Mouse (Mus musculus) spleen, adult 10 weeks (tissue): Measurements from ENCODE around the gene Olfr1093. TPM values are rescaled to one million over a fixed set of nuclear protein-coding genes. Genes with fewer than 3 reads are reported as not detected.

Source experiments
- polyA plus RNA-seq: library from polyadenylated mRNA; stranded (reverse); fragments of 350-450 nt; fragmentation: Illumina TruSeq; extraction: RNeasy Lipid Tissue Mini Kit (QIAGEN cat#74804); gene quantifications from one replicate; pipeline ENCODE4 v1.2.3, GENCODE M21; 2015; ENCODE audit warnings: low replicate concordance; ENCODE audit not compliant: insufficient read depth

The Olfr1093 gene
- polyA plus RNA-seq: not detected

GRCm38 (mm10) chr2:86782179-86782578 lies at the start of gene Olfr1093:
Gene Olfr1093 (plus strand): TSS chr2:86782479.

GRCm38 (mm10) chr2:86733601-86734000 lies 48.7 kb upstream of the Olfr1093 start, which contains the start of gene Olfr1089:
Gene Olfr1089 (minus strand): TSS chr2:86733701.

DNA sequence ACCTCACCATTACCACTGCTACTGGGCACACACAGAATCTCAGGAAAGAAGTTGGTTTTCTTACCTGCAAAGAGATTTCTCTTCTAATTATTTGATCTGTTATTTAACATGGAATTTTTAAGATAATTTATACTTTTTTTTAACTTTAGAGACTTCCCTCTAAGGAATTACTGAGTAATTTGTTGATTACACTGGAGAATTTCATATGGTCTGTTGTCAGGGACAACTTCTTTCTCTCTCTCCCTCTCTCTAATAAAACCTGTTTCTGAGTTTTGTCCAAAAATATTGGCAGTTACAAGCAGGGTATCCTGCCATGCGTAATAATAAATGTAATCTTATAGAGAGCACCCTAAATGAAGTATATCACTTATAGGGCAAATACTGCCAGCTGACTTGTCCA lies 23.4 kb upstream of the Olfr1093 start, which contains the start of gene Olfr1090:
TSS of gene Olfr1090 (minus strand) at position 101 of the 400 bp plus-strand sequence.

DNA sequence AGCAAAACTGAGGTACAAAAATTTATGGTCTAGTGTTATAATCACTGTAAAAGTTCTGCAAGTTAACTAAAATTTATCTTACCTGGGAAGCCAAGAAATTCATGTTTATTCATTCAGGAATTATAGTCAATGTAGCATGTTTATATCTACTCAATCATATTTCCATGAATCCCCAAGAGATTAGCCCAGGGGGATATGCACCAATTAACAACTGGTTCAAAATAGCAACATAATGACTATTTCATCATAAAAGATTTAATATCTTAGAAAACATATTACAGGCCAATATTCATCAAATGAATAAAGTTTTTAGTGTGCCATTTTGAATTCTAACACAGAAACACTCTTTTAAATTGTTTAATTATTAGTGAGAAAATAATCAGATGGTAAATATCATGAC lies 27.6 kb downstream of the Olfr1093 start, which contains the start of gene Olfr141:
TSS of gene Olfr141 (minus strand) at position 101 of the 400 bp plus-strand sequence.

GRCm38 (mm10) chr2:86824363-86824762 lies 42.1 kb downstream of the Olfr1093 start, which contains the start of gene Olfr1094:
Gene Olfr1094 (plus strand): TSS chr2:86824663.

Other genes with a start within 250 kb of the Olfr1093 start
- gene Olfr1079, start 240.0 kb upstream of the Olfr1093 start, polyA plus RNA-seq: not detected
- not detected for gene Olfr1080, start 224.2 kb upstream of the Olfr1093 start, polyA plus RNA-seq
- gene Olfr1082, start 183.5 kb upstream of the Olfr1093 start, polyA plus RNA-seq: not detected
- not detected for gene Olfr1084, start 142.8 kb upstream of the Olfr1093 start, polyA plus RNA-seq
- gene Olfr1085, start 120.5 kb upstream of the Olfr1093 start, polyA plus RNA-seq: not detected
- gene Olfr1086, start 102.4 kb upstream of the Olfr1093 start, polyA plus RNA-seq: not detected
- gene Olfr1087, start 84.1 kb upstream of the Olfr1093 start, polyA plus RNA-seq: not detected
- gene Olfr1089, start 48.8 kb upstream of the Olfr1093 start, polyA plus RNA-seq: not detected
- gene Olfr1090, start 23.5 kb upstream of the Olfr1093 start, polyA plus RNA-seq: not detected
- not detected for gene Olfr141, start 27.5 kb downstream of the Olfr1093 start, polyA plus RNA-seq
- not detected for gene Olfr1094, start 42.2 kb downstream of the Olfr1093 start, polyA plus RNA-seq
- not detected for gene Olfr1095, start 69.2 kb downstream of the Olfr1093 start, polyA plus RNA-seq
- not detected for gene Gm13723, start 92.3 kb downstream of the Olfr1093 start, polyA plus RNA-seq
- not detected for gene Olfr1097, start 109.7 kb downstream of the Olfr1093 start, polyA plus RNA-seq
- not detected for gene Olfr1098, start 142.1 kb downstream of the Olfr1093 start, polyA plus RNA-seq
- gene Olfr1099, start 178.2 kb downstream of the Olfr1093 start, polyA plus RNA-seq: not detected
- gene Olfr1100, start 197.5 kb downstream of the Olfr1093 start, polyA plus RNA-seq: not detected
- not detected for gene Olfr1101, start 208.7 kb downstream of the Olfr1093 start, polyA plus RNA-seq
- not detected for gene Olfr1102, start 215.9 kb downstream of the Olfr1093 start, polyA plus RNA-seq
- gene Olfr1104, start 244.6 kb downstream of the Olfr1093 start, polyA plus RNA-seq: not detected